ENCODE assay signal across 26 mouse cellular contexts in genomic region chr4:116157882-116158281, GRCm38 (mm10). TPM values are rescaled to one million over a fixed set of nuclear protein-coding genes. Genes with fewer than 3 reads are reported as not detected.
DNase-seq lines count a peak whose midpoint lies in the region; ATAC-seq and TF ChIP-seq lines count a peak whose summit lies in the region.
"Had no signal": no experiment of that assay in that cellular context is flagged by ENCODE, and none has a peak within 500 bp of the region (broad histone marks: within the 10 kb centered on the region; RNA-seq: fewer than 3 reads in every experiment).

No protein-coding gene starts in this region.

- peak overlapping the region; percentile 33; the same call in 1 of the 2 replicates for H3K27ac ChIP-seq in lung, postnatal 0 days (ENCODE audit: low read length)
- peak overlapping the region; percentile 31; the same call in 1 of the 2 replicates for H3K27ac ChIP-seq in kidney, embryonic 16.5 days (ENCODE audit: low read length)
- H3K27ac ChIP-seq: embryonic facial prominence, embryonic 15.5 days; forebrain, embryonic 10.5 days; gastrocnemius, adult 2 months; hindbrain, embryonic 10.5 days had no signal

- no peak for DNase-seq in lung, postnatal 0 days (ENCODE audit: low spot score)
- DNase-seq in lung, postnatal 25 days (ENCODE audit: low spot score) = no peak
- DNase-seq in kidney, postnatal 14 days = peak; percentile 61
- DNase-seq in adrenal gland, adult 8-10 months = no peak
- no peak for DNase-seq in left cerebral cortex, adult 8-10 months (ENCODE audit: low spot score in 2 of 2)
- DNase-seq: adrenal gland, adult 2 months; adrenal gland, postnatal 36 days; cerebellum, adult 8-10 months; cerebellum, postnatal 14 days; embryo, embryonic 11 days; gastrocnemius, adult 2 months; gastrocnemius, postnatal 25 days had no signal

- no peak overlapping the region for H3K9ac ChIP-seq in lung, postnatal 0 days (replicated peaks; ENCODE audit: low read depth)
- no peak overlapping the region for H3K9ac ChIP-seq in kidney, embryonic 16.5 days (replicated peaks; ENCODE audit: low read length)
- H3K9ac ChIP-seq: embryonic facial prominence, embryonic 15.5 days; heart, embryonic 12.5 days had no signal

- WGBS in lung, postnatal 0 days = 83% methylated on average over 2 of the region's 2 CpGs
- 87% methylated on average over 2 of the region's 2 CpGs for WGBS in kidney, embryonic 16.5 days

- no peaks in the 10 kb centered on the region for H3K27me3 ChIP-seq in lung, postnatal 0 days (replicated peaks; ENCODE audit: insufficient read depth, low read length)
- H3K27me3 ChIP-seq in kidney, embryonic 16.5 days (ENCODE audit: insufficient read depth, low read length) = no peaks in the 10 kb centered on the region
- H3K27me3 ChIP-seq: embryonic facial prominence, embryonic 15.5 days; heart, embryonic 12.5 days had no signal

- H3K36me3 ChIP-seq in lung, postnatal 0 days (ENCODE audit: insufficient read depth, low read length) = peaks cover 34% of the 10 kb centered on the region
- H3K36me3 ChIP-seq in kidney, embryonic 16.5 days (ENCODE audit: insufficient read depth, low read length) = peaks cover 76% of the 10 kb centered on the region

- no peak overlapping the region for H3K4me2 ChIP-seq in lung, postnatal 0 days (replicated peaks; ENCODE audit: low read depth, low read length)
- no peak overlapping the region for H3K4me2 ChIP-seq in kidney, embryonic 16.5 days (replicated peaks; ENCODE audit: low read depth, low read length)
- H3K4me2 ChIP-seq: embryonic facial prominence, embryonic 15.5 days; heart, embryonic 12.5 days had no signal

- TF ChIP-seq CTCF in lung, postnatal 0 days (IDR thresholded peaks at IDR 0.05) = no peak

- H3K9me3 ChIP-seq in lung, postnatal 0 days (ENCODE audit: low read length) = no peaks in the 10 kb centered on the region
- no peaks in the 10 kb centered on the region for H3K9me3 ChIP-seq in kidney, embryonic 16.5 days (ENCODE audit: low read length)
- H3K9me3 ChIP-seq: embryonic facial prominence, embryonic 15.5 days; forebrain, embryonic 10.5 days; heart, embryonic 12.5 days; hindbrain, embryonic 10.5 days had no signal

- no peak for TF ChIP-seq EP300 in lung, postnatal 0 days (IDR thresholded peaks at IDR 0.05)

- peak; percentile 18 for ATAC-seq in lung, postnatal 0 days
- no peak for ATAC-seq in kidney, embryonic 16.5 days (ENCODE audit: low FRiP score, low TSS enrichment)
- ATAC-seq: forebrain, embryonic 14.5 days had no signal

- no peaks in the 10 kb centered on the region for H3K4me1 ChIP-seq in lung, postnatal 0 days (ENCODE audit: insufficient read depth, low read depth, low read length)
- peaks cover 14% of the 10 kb centered on the region for H3K4me1 ChIP-seq in kidney, embryonic 16.5 days (ENCODE audit: insufficient read depth, low read length)
- H3K4me1 ChIP-seq: embryonic facial prominence, embryonic 15.5 days; forebrain, embryonic 10.5 days; hindbrain, embryonic 10.5 days had no signal

- H3K4me3 ChIP-seq in lung, postnatal 0 days (ENCODE audit: low read depth, low read length) = no peak overlapping the region
- no peak overlapping the region for H3K4me3 ChIP-seq in kidney, embryonic 16.5 days (ENCODE audit: low read length)
- H3K4me3 ChIP-seq: embryonic facial prominence, embryonic 15.5 days; erythroblast, embryonic 14.5 days; forebrain, embryonic 10.5 days; gastrocnemius, adult 2 months; heart, embryonic 12.5 days; hindbrain, embryonic 10.5 days had no signal

RNA-seq across cellular contexts. Expression of gene Lurap1, which starts 6.7 kb away (rescaled TPM):
- polyA plus RNA-seq in lung, postnatal 0 days (2015; fragmentation: Nextera tagmentation; extraction: Ambion mirVana) = 2.6 and 2.8 TPM in 2 replicates
- 3.8 and 3.9 TPM in 2 replicates for polyA plus RNA-seq in kidney, embryonic 16.5 days (2015; fragmentation: Nextera tagmentation; extraction: Ambion mirVana)
- total RNA-seq in adrenal gland, adult 8-10 months (2022) = 10 to 100 TPM in 3 of 4 experiments, 1 to 10 TPM in 1; 8.3 to 14.0 (median 12.1) TPM
- total RNA-seq in left cerebral cortex, adult 8-10 months (2022) = 10 to 100 TPM; 32.3 to 37.9 (median 33.4) TPM
- total RNA-seq: granulocyte monocyte progenitor cell, adult 5-6 weeks had no signal
- polyA plus RNA-seq: erythroblast, embryonic 14.5 days had no signal

RNA-seq across cellular contexts. Expression of gene Tspan1, which starts 9.5 kb away (rescaled TPM):
- polyA plus RNA-seq in lung, postnatal 0 days (2015; fragmentation: Nextera tagmentation; extraction: Ambion mirVana) = 118 and 131 TPM in 2 replicates
- 2.8 and 4.8 TPM in 2 replicates for polyA plus RNA-seq in kidney, embryonic 16.5 days (2015; fragmentation: Nextera tagmentation; extraction: Ambion mirVana)
- not detected for total RNA-seq in adrenal gland, adult 8-10 months (2022)
- total RNA-seq in left cerebral cortex, adult 8-10 months (2022) = under 1 TPM in 1 of 4 experiments, not detected in 3; 0.23 TPM
- total RNA-seq: adrenal gland, adult 2 months; adrenal gland, postnatal 36 days; common myeloid progenitor, adult 5-6 weeks; gastrocnemius, postnatal 25 days; granulocyte monocyte progenitor cell, adult 5-6 weeks; heart, postnatal 25 days had no signal
- polyA plus RNA-seq: adrenal gland, adult 2 months; erythroblast, embryonic 14.5 days; forebrain, embryonic 10.5 days; forebrain, embryonic 14.5 days; heart, embryonic 12.5 days; hindbrain, embryonic 10.5 days had no signal

RNA-seq across cellular contexts. Expression of gene 1700042G07Rik, which starts 15.3 kb away (rescaled TPM):
- polyA plus RNA-seq in lung, postnatal 0 days (2015; fragmentation: Nextera tagmentation; extraction: Ambion mirVana) = not detected in 2 replicates
- not detected in 2 replicates for polyA plus RNA-seq in kidney, embryonic 16.5 days (2015; fragmentation: Nextera tagmentation; extraction: Ambion mirVana)
- not detected for total RNA-seq in adrenal gland, adult 8-10 months (2022)
- not detected for total RNA-seq in left cerebral cortex, adult 8-10 months (2022)
- total RNA-seq: adrenal gland, adult 2 months; adrenal gland, postnatal 36 days; common myeloid progenitor, adult 5-6 weeks; ES-E14; gastrocnemius, adult 2 months; gastrocnemius, postnatal 25 days; granulocyte monocyte progenitor cell, adult 5-6 weeks; heart, adult 8-10 months; heart, postnatal 25 days had no signal
- polyA plus RNA-seq: adrenal gland, adult 2 months; embryonic facial prominence, embryonic 11.5 days; embryonic facial prominence, embryonic 15.5 days; erythroblast, embryonic 14.5 days; forebrain, embryonic 10.5 days; forebrain, embryonic 14.5 days; heart, embryonic 12.5 days; heart, embryonic 16.5 days; hindbrain, embryonic 10.5 days had no signal

RNA-seq across cellular contexts. Expression of gene Gm49337, which starts 15.3 kb away (rescaled TPM):
- not detected in 2 replicates for polyA plus RNA-seq in lung, postnatal 0 days (2015; fragmentation: Nextera tagmentation; extraction: Ambion mirVana)
- polyA plus RNA-seq in kidney, embryonic 16.5 days (2015; fragmentation: Nextera tagmentation; extraction: Ambion mirVana) = not detected in 2 replicates
- not detected for total RNA-seq in adrenal gland, adult 8-10 months (2022)
- under 1 TPM in 1 of 4 experiments, not detected in 3; 0.53 TPM for total RNA-seq in left cerebral cortex, adult 8-10 months (2022)
- total RNA-seq: adrenal gland, postnatal 36 days; heart, adult 8-10 months had no signal
- polyA plus RNA-seq: adrenal gland, adult 2 months; embryonic facial prominence, embryonic 11.5 days; embryonic facial prominence, embryonic 15.5 days; erythroblast, embryonic 14.5 days; forebrain, embryonic 10.5 days; forebrain, embryonic 14.5 days; heart, embryonic 12.5 days; heart, embryonic 16.5 days; hindbrain, embryonic 10.5 days had no signal

RNA-seq across cellular contexts. Expression of gene Pomgnt1, which starts 34.2 kb away (rescaled TPM):
- polyA plus RNA-seq in lung, postnatal 0 days (2015; fragmentation: Nextera tagmentation; extraction: Ambion mirVana) = 40.7 and 40.8 TPM in 2 replicates
- polyA plus RNA-seq in kidney, embryonic 16.5 days (2015; fragmentation: Nextera tagmentation; extraction: Ambion mirVana) = 59.2 and 65.5 TPM in 2 replicates
- 10 to 100 TPM; 58.5 to 69.6 (median 62.9) TPM for total RNA-seq in adrenal gland, adult 8-10 months (2022)
- total RNA-seq in left cerebral cortex, adult 8-10 months (2022) = 10 to 100 TPM; 78.4 to 93.2 (median 82.4) TPM
